Mouse (Mus musculus) ES-E14 (cell line): ENCODE measurements around the gene Cul7. TPM values are rescaled to one million over a fixed set of nuclear protein-coding genes. Genes with fewer than 3 reads are reported as not detected.

Experiments
- DNase-seq: peaks from one replicate; pipeline ENCODE4 v3.0.0-alpha.2; 2013; ENCODE audit warnings: low read depth, low spot score
- H3K27ac ChIP-seq: 2 replicates; pipeline ENCODE4 v1.5.1; 2012; ENCODE audit warnings: low read depth, mild to moderate bottlenecking, low read length, moderate library complexity, mixed read lengths; ENCODE audit not compliant: poor library complexity, insufficient read depth, severe bottlenecking
- H3K36me3 ChIP-seq: 2 replicates; pipeline ENCODE4 v1.6.1; 2012; ENCODE audit warnings: mild to moderate bottlenecking, low read length, moderate library complexity, mixed read lengths; ENCODE audit not compliant: control insufficient read depth, poor library complexity, insufficient read depth, severe bottlenecking
- H3K4me1 ChIP-seq, 2 experiments: fragments of 150-350 bp in 1 of 2; sonication (generic) in 1 of 2; 2 replicates each; pipeline ENCODE4 v1.6.1; 2012; ENCODE audit warnings: low read length in 2 of 2, mild to moderate bottlenecking in 1 of 2, mixed read lengths in 1 of 2; ENCODE audit not compliant: control insufficient read depth in 2 of 2, insufficient read depth in 2 of 2, poor library complexity in 1 of 2
- H3K4me3 ChIP-seq, 2 experiments: fragments of 150-350 bp in 1 of 2; sonication (generic) in 1 of 2; 2 replicates each; pipeline ENCODE4 v1.5.1; 2012; ENCODE audit warnings: low read length in 2 of 2, low read depth in 1 of 2, mild to moderate bottlenecking in 1 of 2, mixed read lengths in 1 of 2; ENCODE audit not compliant: insufficient read depth in 1 of 2, poor library complexity in 1 of 2, severe bottlenecking in 1 of 2
- H3K9ac ChIP-seq: 2 replicates; pipeline ENCODE4 v1.6.1; 2012; ENCODE audit warnings: low read depth, mild to moderate bottlenecking, low read length, mixed read lengths; ENCODE audit not compliant: poor library complexity, insufficient read depth, severe bottlenecking
- H3K9me3 ChIP-seq: fragments of 150-350 bp; sonication (generic); 2 replicates; pipeline ENCODE4 v1.6.1; 2012; ENCODE audit warnings: low read depth, mild to moderate bottlenecking, low read length; ENCODE audit not compliant: control insufficient read depth, insufficient read depth
- CHD2 ChIP-seq: IDR thresholded peaks from 2 replicates; pipeline ENCODE4 v1.6.1; 2014; ENCODE audit warnings: mild to moderate bottlenecking, low read depth, low read length, inconsistent platforms
- HCFC1 ChIP-seq: IDR thresholded peaks from 2 replicates; pipeline ENCODE4 v1.6.1; 2012; ENCODE audit warnings: low read length, inconsistent platforms, borderline replicate concordance; ENCODE audit not compliant: insufficient read depth
- MAFK ChIP-seq: IDR thresholded peaks from 2 replicates; pipeline ENCODE4 v1.6.1; 2014; ENCODE audit warnings: mild to moderate bottlenecking, low read depth, low read length, inconsistent platforms; ENCODE audit not compliant: insufficient read depth
- ZC3H11A ChIP-seq: IDR thresholded peaks from 2 replicates; pipeline ENCODE4 v1.6.1; 2012; ENCODE audit warnings: low read depth, mild to moderate bottlenecking, inconsistent platforms, low read length, borderline replicate concordance
- ZNF384 ChIP-seq: IDR thresholded peaks from 2 replicates; pipeline ENCODE4 v1.6.1; 2012; ENCODE audit warnings: low read depth, low read length, inconsistent platforms
- in situ Hi-C, 2 experiments: fragments of 600-800 bp; cut with MboI; formaldehyde crosslinking; loops; one replicate each; pipeline ENCODE4 v1.15.1; 2025; ENCODE audit warnings: low sequenced_read_pairs in 2 of 2, inconsistent platforms in 1 of 2; ENCODE audit not compliant: unreplicated experiment in 2 of 2
- total RNA-seq: library from RNA; depleted of rRNA; stranded (reverse); fragments of 300-350 nt; gene quantifications from 2 replicates; pipeline ENCODE4 v1.2.3, GENCODE M21; 2012

Cul7 gene
- total RNA-seq, 1 experiment, result 96.1 TPM

GRCm38 (mm10) chr17:46674530-46675283 is 24.6 kb downstream of the Cul7 start:
- no peaks in the 10 kb centered on the region for H3K9me3 ChIP-seq
- H3K4me1 ChIP-seq, result peaks cover 18 to 33% of the 10 kb centered on the region in 2 experiments
- in situ Hi-C loops, result no loop called here
- H3K9ac ChIP-seq, result peak overlapping the region; percentile 76
- H3K36me3 ChIP-seq, result peaks cover 43% of the 10 kb centered on the region
- no peak for DNase-seq
- peak overlapping the region; percentile 98 for H3K27ac ChIP-seq
- TF ChIP-seq ZC3H11A (no peak), MAFK (peak; percentile 58; the same call in 1 of the 2 replicates)
- peak overlapping the region; percentile 73 to 97 for H3K4me3 ChIP-seq

- TF ChIP-seq HCFC1, result no peak
- Histone ChIP-seq H3K9ac (peak within 1 kb of the TSS; percentile 15; the same call in 1 of the 2 replicates), H3K27ac (no peak within 1 kb of the TSS), H3K36me3 (peaks cover 32% of the 10 kb centered on the region), H3K9me3 (no peaks in the 10 kb centered on the region), H3K4me3 (peak within 1 kb of the TSS; percentile 95 to 98), H3K4me1 (peaks cover 17 to 37% of the 10 kb centered on the region in 2 experiments)
- in situ Hi-C loops, result no loop called here
- no peak for DNase-seq
Observed at GRCm38 (mm10) chr17:46678416-46678815, 28.3 kb downstream of the Cul7 start, which contains the start of gene Mea1. TSS of gene Mea1 (plus strand) at chr17:46678793.

GRCm38 (mm10) chr17:46678911-46679310 is 28.8 kb downstream of the Cul7 start:
- TF ChIP-seq ZC3H11A (no peak), ZNF384 (no peak), HCFC1 (no peak), MAFK (no peak), CHD2 (no peak)
- Histone ChIP-seq H3K27ac (no peak overlapping the region), H3K9ac (peak overlapping the region; percentile 15; the same call in 1 of the 2 replicates), H3K36me3 (peaks cover 37% of the 10 kb centered on the region), H3K9me3 (no peaks in the 10 kb centered on the region), H3K4me3 (peak overlapping the region; percentile 95 to 98; a peak in 2 of 4 replicates), H3K4me1 (peaks cover 22 to 41% of the 10 kb centered on the region in 2 experiments)
- no peak for DNase-seq
- in situ Hi-C loops, result no loop called here

- no peak for TF ChIP-seq CHD2
- TF ChIP-seq ZNF384, result no peak
- no peak for TF ChIP-seq HCFC1
- TF ChIP-seq MAFK, result no peak
- no peak for TF ChIP-seq ZC3H11A
- Histone ChIP-seq H3K4me3 (peak overlapping the region; percentile 95 to 98), H3K27ac (peak overlapping the region; percentile 94), H3K9ac (peak overlapping the region; percentile 92), H3K36me3 (peaks cover 43% of the 10 kb centered on the region), H3K4me1 (peaks cover 22 to 45% of the 10 kb centered on the region in 2 experiments), H3K9me3 (no peaks in the 10 kb centered on the region)
- in situ Hi-C loops, result no loop called here
- peak; percentile 31 for DNase-seq
Observed at GRCm38 (mm10) chr17:46679843-46680759, 30.0 kb downstream of the Cul7 start.
